Mouse (Mus musculus): ENCODE measurements around the gene Usb1. TPM values are rescaled to one million over a fixed set of nuclear protein-coding genes. Genes with fewer than 3 reads are reported as not detected.
A peak's percentile ranks its signal among the peaks of the same experiment; 100 is the strongest.

Gene Usb1
- 15.4 and 15.9 TPM in 2 replicates for polyA plus RNA-seq (2016; fragmentation: Nextera tagmentation; extraction: Ambion mirVana)

DNA sequence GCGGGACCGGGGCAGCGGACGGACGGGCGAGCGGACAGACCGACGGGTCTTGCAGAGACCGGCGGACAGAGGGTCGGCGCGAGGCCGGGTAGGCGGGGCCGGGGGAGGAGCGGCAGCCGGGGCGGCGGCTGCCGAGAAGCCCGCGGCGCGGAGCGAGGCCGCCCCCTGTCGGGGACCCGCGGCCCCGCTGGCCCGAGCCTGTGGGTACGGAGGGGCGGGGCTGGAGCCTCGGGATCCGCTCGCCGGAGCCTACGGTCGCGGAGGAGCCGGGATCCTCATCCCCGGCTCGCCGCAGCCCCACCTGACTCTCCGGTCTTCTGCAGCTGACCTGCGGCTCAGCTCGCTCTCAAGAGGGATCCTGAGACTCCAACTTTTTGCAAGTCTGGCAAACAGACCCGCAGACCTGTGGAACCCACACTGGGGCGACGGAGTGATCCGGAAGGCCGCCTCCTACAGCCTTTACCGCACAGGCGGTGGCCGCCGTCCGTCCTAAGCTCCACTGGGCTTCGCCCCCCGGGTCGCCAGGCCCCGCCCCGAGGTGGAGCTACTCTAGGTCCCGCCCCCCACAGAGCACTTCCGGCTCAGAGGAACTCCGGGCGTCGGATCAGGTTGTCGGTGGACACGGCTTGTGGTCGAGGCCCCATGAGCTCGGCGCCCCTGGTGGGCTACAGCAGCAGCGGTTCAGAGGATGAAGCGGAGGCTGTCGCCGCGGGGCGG is at the start of gene Usb1, which contains the start of gene Zfp319:
Gene Usb1 (plus strand): TSS at position 565 of the 717 bp plus-strand sequence.
Gene Zfp319 (minus strand): TSS at position 231 of the 717 bp plus-strand sequence.
- WGBS (ENCODE audit: insufficient replicate concordance): under 1% methylated on average over 75 of the region's 80 CpGs
- peak; percentile 93 for ATAC-seq
- peak within 1 kb of the TSS; percentile 74 for H3K9ac ChIP-seq
- peaks cover 33% of the 10 kb centered on the region for H3K4me1 ChIP-seq
- H3K4me3 ChIP-seq: peak within 1 kb of the TSS; percentile 72
- no peaks in the 10 kb centered on the region for H3K9me3 ChIP-seq (replicated peaks)
- peaks cover 47% of the 10 kb centered on the region for H3K36me3 ChIP-seq
- peak within 1 kb of the TSS; percentile 97 for H3K27ac ChIP-seq
- H3K27me3 ChIP-seq (replicated peaks): no peaks in the 10 kb centered on the region
- H3K4me2 ChIP-seq: peak within 1 kb of the TSS; percentile 97

- no peak overlapping the region for H3K9ac ChIP-seq
- no peak overlapping the region for H3K4me2 ChIP-seq
- whole genome bisulfite sequencing (ENCODE audit: insufficient replicate concordance): 38% methylated on average over 6 of the region's 6 CpGs
- H3K9me3 ChIP-seq (replicated peaks): no peaks in the 10 kb centered on the region
- H3K27me3 ChIP-seq (replicated peaks): no peaks in the 10 kb centered on the region
- H3K36me3 ChIP-seq: no peaks in the 10 kb centered on the region
- H3K4me3 ChIP-seq: no peak overlapping the region
- ATAC-seq: no peak
- 0 out of 2 replicates have a peak, but pooled peaks cover 4% of the 10 kb centered on the region for H3K4me1 ChIP-seq
- H3K27ac ChIP-seq: no peak overlapping the region
Measured at GRCm38 (mm10) chr8:95289066-95289650, 42.9 kb upstream of the Usb1 start.

- 54% methylated on average over 11 of the region's 11 CpGs for WGBS (ENCODE audit: insufficient replicate concordance)
- H3K27ac ChIP-seq: no peak overlapping the region
- peak overlapping the region; percentile 8; the same call in 1 of the 2 replicates for H3K4me2 ChIP-seq
- H3K9me3 ChIP-seq (replicated peaks): no peaks in the 10 kb centered on the region
- no peak for ATAC-seq
- H3K4me1 ChIP-seq: 0 out of 2 replicates have a peak, but pooled peaks cover 4% of the 10 kb centered on the region
- no peaks in the 10 kb centered on the region; the same call in 1 of the 2 replicates for H3K27me3 ChIP-seq (replicated peaks)
- H3K36me3 ChIP-seq: no peaks in the 10 kb centered on the region
- no peak overlapping the region for H3K4me3 ChIP-seq
- no peak overlapping the region for H3K9ac ChIP-seq
Measured at GRCm38 (mm10) chr8:95293172-95293571, 38.9 kb upstream of the Usb1 start.

DNA sequence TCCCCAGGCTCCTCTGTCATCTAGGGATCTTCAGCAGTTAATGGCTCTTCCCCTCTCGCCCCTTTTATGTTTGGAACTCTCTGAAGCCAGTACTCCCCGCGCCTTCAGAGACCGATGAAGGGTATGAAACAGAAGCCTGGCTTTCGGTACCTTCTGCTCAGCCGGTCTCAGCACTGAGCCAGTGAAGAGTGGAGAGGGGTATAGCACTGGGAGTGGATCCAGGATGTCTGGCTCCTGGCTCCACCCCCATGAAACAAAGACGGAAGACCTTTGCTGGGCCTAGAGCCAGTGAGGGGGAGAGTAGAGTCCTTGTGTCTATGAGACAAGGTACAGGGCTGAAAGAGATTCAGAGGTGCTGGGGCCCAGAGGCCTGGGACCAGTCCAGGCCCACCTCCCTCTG is 38.2 kb upstream of the Usb1 start:
- Histone ChIP-seq H3K27ac (no peak overlapping the region), H3K9ac (no peak overlapping the region), H3K4me2 (no peak overlapping the region), H3K9me3 (replicated peaks) (no peaks in the 10 kb centered on the region), H3K27me3 (replicated peaks) (no peaks in the 10 kb centered on the region; the same call in 1 of the 2 replicates), H3K4me1 (0 out of 2 replicates have a peak, but pooled peaks cover 4% of the 10 kb centered on the region), H3K4me3 (no peak overlapping the region), H3K36me3 (no peaks in the 10 kb centered on the region)
- 68% methylated on average over 7 of the region's 7 CpGs for WGBS (ENCODE audit: insufficient replicate concordance)
- no peak; the same call in 1 of the 2 replicates for ATAC-seq

DNA sequence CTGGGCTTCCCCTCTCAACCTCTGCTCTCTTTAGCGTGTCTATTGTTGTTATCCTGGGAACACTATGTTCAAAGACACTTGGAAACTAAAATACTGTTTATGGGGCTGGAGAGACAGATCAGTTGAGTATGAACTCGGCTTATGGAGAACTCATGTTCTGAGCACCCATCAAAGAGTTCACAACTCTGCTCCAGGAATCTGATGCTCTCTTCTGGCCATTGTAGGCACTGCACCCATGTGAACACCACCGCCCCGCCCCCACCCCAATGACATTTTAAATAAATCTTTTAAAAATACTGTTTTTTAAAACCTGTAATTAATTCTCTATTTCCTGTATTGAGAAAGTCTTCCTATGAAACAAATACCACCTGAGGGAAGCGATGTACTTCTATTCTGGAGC is 29.7 kb upstream of the Usb1 start:
- 7% methylated on average over 5 of the region's 5 CpGs for WGBS (ENCODE audit: insufficient replicate concordance)

GRCm38 (mm10) chr8:95305526-95305925 is 26.6 kb upstream of the Usb1 start:
- Histone ChIP-seq H3K27ac (no peak overlapping the region), H3K27me3 (replicated peaks) (peaks cover 20% of the 10 kb centered on the region; the same call in 1 of the 2 replicates), H3K4me2 (no peak overlapping the region), H3K9me3 (replicated peaks) (no peaks in the 10 kb centered on the region), H3K9ac (no peak overlapping the region), H3K4me1 (no peaks in the 10 kb centered on the region), H3K4me3 (no peak overlapping the region), H3K36me3 (no peaks in the 10 kb centered on the region)
- WGBS (ENCODE audit: insufficient replicate concordance): 39% methylated on average over 4 of the region's 4 CpGs
- no peak for ATAC-seq

More for the DNA sequence above, 29.7 kb upstream of the Usb1 start:
- Histone ChIP-seq H3K9me3 (replicated peaks) (no peaks in the 10 kb centered on the region), H3K4me2 (no peak overlapping the region), H3K4me1 (no peaks in the 10 kb centered on the region), H3K27me3 (replicated peaks) (peaks cover 29% of the 10 kb centered on the region; the same call in 1 of the 2 replicates), H3K9ac (no peak overlapping the region), H3K4me3 (no peak overlapping the region), H3K27ac (no peak overlapping the region), H3K36me3 (no peaks in the 10 kb centered on the region)
- ATAC-seq: no peak

- H3K4me1 ChIP-seq: no peaks in the 10 kb centered on the region
- H3K27ac ChIP-seq: no peak within 1 kb of the TSS
- H3K36me3 ChIP-seq: no peaks in the 10 kb centered on the region
- no peak for ATAC-seq
- H3K27me3 ChIP-seq (replicated peaks): peaks cover 14% of the 10 kb centered on the region; the same call in 1 of the 2 replicates
- H3K4me3 ChIP-seq: no peak within 1 kb of the TSS
- H3K9me3 ChIP-seq (replicated peaks): no peaks in the 10 kb centered on the region
- WGBS (ENCODE audit: insufficient replicate concordance): 29% methylated on average over 6 of the region's 6 CpGs
- no peak within 1 kb of the TSS for H3K9ac ChIP-seq
- H3K4me2 ChIP-seq: no peak within 1 kb of the TSS
Measured at GRCm38 (mm10) chr8:95306431-95306830, 25.7 kb upstream of the Usb1 start, which contains the start of gene Cngb1. Cngb1 (minus strand) TSS chr8:95306585.

GRCm38 (mm10) chr8:95310342-95310970 is 21.6 kb upstream of the Usb1 start, which contains the start of gene Tepp:
Tepp (plus strand) TSS chr8:95310566.
- Histone ChIP-seq H3K36me3 (no peaks in the 10 kb centered on the region), H3K9me3 (replicated peaks) (no peaks in the 10 kb centered on the region), H3K4me3 (no peak within 1 kb of the TSS), H3K9ac (no peak within 1 kb of the TSS), H3K27me3 (replicated peaks) (peaks cover 19% of the 10 kb centered on the region; the same call in 1 of the 2 replicates), H3K4me2 (no peak within 1 kb of the TSS), H3K27ac (no peak within 1 kb of the TSS), H3K4me1 (no peaks in the 10 kb centered on the region)
- WGBS (ENCODE audit: insufficient replicate concordance): 39% methylated on average over 6 of the region's 6 CpGs
- no peak for ATAC-seq

- H3K4me2 ChIP-seq: no peak overlapping the region
- H3K27ac ChIP-seq: no peak overlapping the region
- H3K36me3 ChIP-seq: no peaks in the 10 kb centered on the region
- H3K9ac ChIP-seq: no peak overlapping the region
- H3K27me3 ChIP-seq (replicated peaks): peaks cover 13% of the 10 kb centered on the region; the same call in 1 of the 2 replicates
- H3K4me3 ChIP-seq: no peak overlapping the region
- H3K9me3 ChIP-seq (replicated peaks): no peaks in the 10 kb centered on the region
- ATAC-seq: no peak
- H3K4me1 ChIP-seq: no peaks in the 10 kb centered on the region
- WGBS (ENCODE audit: insufficient replicate concordance): 59% methylated on average over 18 of the region's 18 CpGs
Measured at GRCm38 (mm10) chr8:95312836-95313235, 19.2 kb upstream of the Usb1 start.

DNA sequence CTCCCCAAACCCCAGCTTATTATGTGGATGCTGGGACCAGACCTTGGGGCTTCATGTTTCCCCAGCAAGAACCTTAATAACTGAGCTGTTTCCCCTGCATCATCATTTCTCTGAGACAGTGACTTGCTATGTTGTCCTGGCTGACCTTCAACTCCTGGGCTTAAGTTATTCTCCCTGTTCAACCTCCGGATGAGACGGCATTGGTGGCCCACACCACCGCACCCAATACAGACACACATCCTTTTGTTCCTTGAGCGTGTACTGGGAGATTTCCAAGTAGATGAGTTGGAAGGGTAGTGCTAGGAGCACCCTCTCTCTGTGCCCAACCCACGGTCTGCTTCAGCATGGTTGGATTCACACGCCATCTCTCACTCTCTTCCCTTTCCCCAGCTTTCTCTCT is 18.2 kb upstream of the Usb1 start:
- no peaks in the 10 kb centered on the region for H3K4me1 ChIP-seq
- WGBS (ENCODE audit: insufficient replicate concordance): 66% methylated on average over 6 of the region's 6 CpGs
- no peaks in the 10 kb centered on the region for H3K9me3 ChIP-seq (replicated peaks)
- no peak overlapping the region for H3K9ac ChIP-seq
- peaks cover 21% of the 10 kb centered on the region for H3K27me3 ChIP-seq (replicated peaks)
- H3K4me3 ChIP-seq: no peak overlapping the region
- ATAC-seq: no peak
- no peak overlapping the region for H3K4me2 ChIP-seq
- no peaks in the 10 kb centered on the region for H3K36me3 ChIP-seq
- H3K27ac ChIP-seq: no peak overlapping the region

- H3K4me2 ChIP-seq: no peak overlapping the region
- H3K9me3 ChIP-seq (replicated peaks): no peaks in the 10 kb centered on the region
- no peak overlapping the region for H3K27ac ChIP-seq
- no peaks in the 10 kb centered on the region for H3K36me3 ChIP-seq
- H3K4me3 ChIP-seq: no peak overlapping the region
- ATAC-seq: no peak
- no peak overlapping the region for H3K9ac ChIP-seq
- H3K27me3 ChIP-seq (replicated peaks): peaks cover 30% of the 10 kb centered on the region
- no peaks in the 10 kb centered on the region for H3K4me1 ChIP-seq
- 54% methylated on average over 2 of the region's 2 CpGs for WGBS (ENCODE audit: insufficient replicate concordance)
Measured at GRCm38 (mm10) chr8:95314707-95315106, 17.4 kb upstream of the Usb1 start.

DNA sequence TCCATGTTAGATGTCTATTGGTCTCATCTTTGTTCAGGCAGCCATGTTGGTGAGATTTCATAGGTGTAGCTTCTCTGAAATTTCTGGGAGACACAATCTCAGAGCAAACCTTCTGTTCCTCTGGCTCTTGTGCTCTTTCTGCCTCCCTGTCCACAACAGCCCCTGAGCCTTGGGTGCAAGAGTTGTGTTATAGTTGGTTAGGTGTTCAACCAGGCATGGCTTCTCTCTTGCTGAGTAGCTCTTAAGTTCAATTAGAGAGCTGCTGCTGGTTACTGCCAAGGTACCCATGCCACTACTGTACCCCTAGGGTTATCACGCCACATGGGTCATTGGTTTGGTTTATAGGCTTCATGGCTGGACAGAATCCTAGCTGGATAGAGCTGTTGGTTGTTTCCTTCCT is 16.7 kb upstream of the Usb1 start:
- no peaks in the 10 kb centered on the region for H3K36me3 ChIP-seq
- no peak overlapping the region for H3K9ac ChIP-seq
- WGBS (ENCODE audit: insufficient replicate concordance): 57% methylated on average over 1 of the region's 1 CpGs
- H3K9me3 ChIP-seq (replicated peaks): no peaks in the 10 kb centered on the region
- H3K4me1 ChIP-seq: peaks cover 5% of the 10 kb centered on the region
- no peak overlapping the region for H3K27ac ChIP-seq
- ATAC-seq: no peak
- peaks cover 36% of the 10 kb centered on the region for H3K27me3 ChIP-seq (replicated peaks)
- no peak overlapping the region for H3K4me3 ChIP-seq
- H3K4me2 ChIP-seq: no peak overlapping the region

Measured in liver, embryonic 12.5 days (tissue).